Mouse (Mus musculus) gastrocnemius, adult 8-10 months (tissue): ENCODE measurements around the gene Lilra5. TPM values are rescaled to one million over a fixed set of nuclear protein-coding genes. Genes with fewer than 3 reads are reported as not detected.
"Not testable (repeated sequence)": the region's sequence is repeated elsewhere in the genome, so short reads cannot be mapped to it uniquely, and the experiment has no call there.

Source experiments
- DNase-seq, 2 experiments: peaks; one replicate each; pipeline ENCODE4 v3.0.0; 2022; ENCODE audit warnings: low spot score in 2 of 2
- total RNA-seq, 4 experiments: library from RNA; stranded (reverse); gene quantifications; 2 replicates each; pipeline ENCODE4 v1.2.4; 2022

The Lilra5 gene
- not detected for total RNA-seq

GRCm38 (mm10) chr7:4237454-4237853, at the start of gene Lilra5:
Lilra5 (plus strand) TSS chr7:4237754.
- DNase-seq, result no peak

- DNase-seq, result no peak
Observed at GRCm38 (mm10) chr7:4207126-4207525, 30.4 kb upstream of the Lilra5 start.

GRCm38 (mm10) chr7:4208626-4209025, 28.9 kb upstream of the Lilra5 start:
- DNase-seq, result no peak

GRCm38 (mm10) chr7:4213436-4213835, 24.1 kb upstream of the Lilra5 start:
- not testable (repeated sequence) for DNase-seq

- DNase-seq, result no peak
Observed at GRCm38 (mm10) chr7:4215396-4215795, 22.2 kb upstream of the Lilra5 start.

DNA sequence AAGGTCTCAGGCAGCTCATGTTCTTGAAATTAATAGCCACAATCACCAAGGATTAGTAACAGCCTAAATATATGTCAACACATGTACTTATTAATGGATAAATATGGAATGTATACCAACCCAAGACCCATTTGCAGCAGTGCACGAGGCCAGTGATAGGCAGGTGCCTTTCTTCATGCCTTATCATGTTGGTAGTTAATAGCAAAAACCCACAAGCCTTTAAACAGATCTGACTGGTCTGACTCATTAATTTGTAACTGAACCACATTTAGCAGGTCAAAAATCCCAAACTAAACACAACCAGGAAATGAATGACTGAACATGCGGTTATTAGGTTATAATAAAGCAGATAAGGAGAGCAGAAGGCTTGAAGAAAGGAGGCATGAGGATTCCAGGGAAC, 21.7 kb upstream of the Lilra5 start:
- no peak for DNase-seq

GRCm38 (mm10) chr7:4235536-4235935, 2.0 kb upstream of the Lilra5 start:
- no peak for DNase-seq

GRCm38 (mm10) chr7:4239038-4239721, 1.6 kb downstream of the Lilra5 start:
- no peak for DNase-seq

DNA sequence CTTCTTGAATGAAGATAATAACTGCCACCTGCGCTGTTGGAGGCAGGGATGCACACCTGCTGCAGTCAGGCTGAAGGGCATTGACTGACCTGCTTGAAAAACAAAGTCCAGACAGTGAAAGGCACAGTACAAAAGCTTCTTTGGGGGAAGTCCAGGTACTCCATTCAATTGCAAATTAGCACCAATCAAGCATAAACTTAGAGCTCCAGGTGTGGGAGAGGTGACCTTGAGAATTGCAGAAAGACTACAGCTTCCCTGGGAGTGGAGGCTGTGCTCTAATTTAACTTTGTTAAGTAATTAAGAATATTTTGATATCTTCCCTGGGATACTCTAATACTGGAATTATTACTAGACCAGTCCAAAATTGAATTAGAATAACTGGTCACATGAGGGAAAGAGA, 13.7 kb downstream of the Lilra5 start:
- not testable (repeated sequence) for DNase-seq

DNA sequence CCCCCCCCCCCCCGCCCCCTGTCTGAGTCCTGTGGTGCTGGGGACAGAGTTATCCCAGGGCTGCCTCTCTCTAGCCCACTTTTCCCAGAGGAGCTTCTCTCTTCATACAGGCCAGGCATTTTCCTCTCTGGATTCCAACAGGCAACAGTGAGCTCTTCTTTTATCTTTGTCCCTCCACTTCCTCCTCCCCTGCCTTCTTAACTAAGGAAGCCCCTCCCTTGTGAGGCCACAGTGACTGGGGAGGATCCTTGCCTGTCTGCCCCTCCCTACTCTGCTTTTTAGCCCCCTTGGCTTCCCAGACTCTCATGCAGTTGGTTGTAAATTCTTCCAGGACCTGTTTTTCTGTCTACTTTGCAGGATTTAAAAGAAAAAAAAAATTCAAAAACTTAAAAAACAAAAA, 18.5 kb downstream of the Lilra5 start:
- DNase-seq, result not testable (repeated sequence)

DNA sequence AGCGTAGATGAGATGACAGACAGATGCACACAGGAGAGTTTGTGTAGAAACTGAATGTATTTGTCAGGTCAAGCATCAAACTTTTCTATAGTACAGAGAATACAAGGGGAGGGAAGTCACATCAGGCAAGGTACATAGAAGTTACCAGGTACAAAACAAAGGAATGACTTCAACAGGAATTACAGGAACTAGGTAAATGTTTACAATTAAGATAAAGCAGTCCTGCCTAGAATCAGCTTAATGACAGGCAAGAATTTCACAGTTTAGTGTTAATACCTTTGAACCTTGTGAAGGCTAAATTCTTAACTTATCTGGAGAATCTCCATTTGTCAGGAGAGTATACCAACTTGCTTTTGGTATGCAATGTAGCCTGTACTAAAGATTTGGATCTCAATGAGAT, 23.0 kb downstream of the Lilra5 start:
- DNase-seq, result not testable (repeated sequence)

DNA sequence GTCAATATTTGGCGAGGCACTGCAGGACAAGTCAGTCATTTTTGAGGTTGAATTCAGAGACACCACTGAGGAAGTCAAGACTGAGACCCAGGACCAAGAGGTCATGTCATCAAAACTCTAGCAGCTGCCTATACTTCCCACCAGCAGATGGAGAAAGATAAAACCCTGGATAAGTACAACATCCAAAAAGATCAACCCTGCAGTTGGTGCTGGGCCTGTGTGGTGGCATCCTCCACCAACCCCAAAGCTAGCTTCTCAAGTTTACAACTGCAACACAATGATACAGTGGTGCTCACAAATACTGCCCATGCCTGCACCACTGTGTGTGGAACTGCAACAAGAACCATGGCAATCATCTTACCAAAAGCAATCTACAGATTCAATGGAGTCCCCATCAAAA, 34.6 kb downstream of the Lilra5 start:
- DNase-seq, result not testable (repeated sequence)

GRCm38 (mm10) chr7:4273874-4274273, 36.3 kb downstream of the Lilra5 start:
- not testable (repeated sequence) for DNase-seq

GRCm38 (mm10) chr7:4275500-4275899, 37.9 kb downstream of the Lilra5 start:
- DNase-seq, result not testable (repeated sequence)

- no peak for DNase-seq
Observed at GRCm38 (mm10) chr7:4292638-4293037, 55.1 kb downstream of the Lilra5 start.

Other genes starting within 250 kb of the Lilra5 start
- under 1 TPM in 3 of 4 experiments, not detected in 1; 0.21 to 0.43 (median 0.41) TPM for gene Lair1, start 174.6 kb upstream of the Lilra5 start, total RNA-seq
- gene Ttyh1, start 118.3 kb upstream of the Lilra5 start, total RNA-seq, result 1 to 10 TPM in 1 of 4 experiments, under 1 TPM in 3; 0.18 to 1.3 (median 0.75) TPM
- gene Leng8, start 100.7 kb upstream of the Lilra5 start, total RNA-seq, result 10 to 100 TPM; 23.8 to 30.8 (median 25.8) TPM
- gene Leng9, start 87.4 kb upstream of the Lilra5 start, total RNA-seq, result 1 to 10 TPM; 1.8 to 2.4 (median 2.1) TPM
- 1 to 10 TPM; 1.5 to 2.2 (median 2.0) TPM for gene Cdc42ep5, start 72.9 kb upstream of the Lilra5 start, total RNA-seq
- not detected for gene Ncr1, start 100.0 kb downstream of the Lilra5 start, total RNA-seq
- gene Gp6, start 160.0 kb downstream of the Lilra5 start, total RNA-seq, result under 1 TPM in 1 of 4 experiments, not detected in 3; 0.34 TPM
- 10 to 100 TPM; 12.2 to 17.6 (median 14.3) TPM for gene Rdh13, start 207.9 kb downstream of the Lilra5 start, total RNA-seq
- 1 to 10 TPM in 3 of 4 experiments, under 1 TPM in 1; 0.67 to 3.4 (median 2.3) TPM for gene Eps8l1, start 222.9 kb downstream of the Lilra5 start, total RNA-seq